Mouse (Mus musculus) CH12.LX (cell line): ENCODE data around the gene Cyp3a13. TPM values are rescaled to one million over a fixed set of nuclear protein-coding genes. Genes with fewer than 3 reads are reported as not detected.

Experiments used
- DNase-seq: peaks from one replicate; pipeline ENCODE4 v3.0.0-alpha.2; 2013; ENCODE audit errors: extremely low read depth
- H3K27ac ChIP-seq: 2 replicates; pipeline ENCODE4 v1.5.1; 2012; ENCODE audit warnings: low read depth, mild to moderate bottlenecking, control low read depth, moderate library complexity; ENCODE audit not compliant: insufficient read depth
- H3K27me3 ChIP-seq: replicated peaks from 2 replicates; pipeline ENCODE3; 2012; ENCODE audit warnings: inconsistent platforms
- H3K36me3 ChIP-seq, 2 experiments: replicated peaks in 1 of 2; 2 replicates each; pipeline versions ENCODE3 to v1.6.1; 2012; ENCODE audit warnings: inconsistent platforms in 1 of 2, low read length in 1 of 2, mild to moderate bottlenecking in 1 of 2, mixed read lengths in 1 of 2, moderate library complexity in 1 of 2; ENCODE audit not compliant: control insufficient read depth in 1 of 2, insufficient read depth in 1 of 2
- H3K4me1 ChIP-seq, 2 experiments: 2 replicates each; pipeline ENCODE4 v1.6.1; 2012; ENCODE audit warnings: inconsistent platforms in 1 of 2, moderate library complexity in 1 of 2; ENCODE audit not compliant: insufficient read depth in 2 of 2, control insufficient read depth in 1 of 2
- H3K4me2 ChIP-seq: 2 replicates; pipeline ENCODE4 v1.6.1; 2012; ENCODE audit warnings: low read depth, mild to moderate bottlenecking, control low read depth; ENCODE audit not compliant: poor library complexity, insufficient read depth, severe bottlenecking
- H3K4me3 ChIP-seq, 3 experiments: fragments of 150-350 bp in 1 of 3; sonication (generic) in 1 of 3; replicated peaks in 1 of 3; 2 replicates each; pipeline versions ENCODE3 to v1.5.1; 2011 to 2012; ENCODE audit warnings: low read depth in 2 of 3, low read length in 2 of 3, mild to moderate bottlenecking in 2 of 3, moderate library complexity in 2 of 3, control low read depth in 1 of 3, improper control_type of control experiment in 1 of 3, inconsistent platforms in 1 of 3, mixed read lengths in 1 of 3; ENCODE audit not compliant: poor library complexity in 1 of 3
- H3K79me2 ChIP-seq: replicated peaks from 2 replicates; pipeline ENCODE4 v1.6.1; 2012; ENCODE audit warnings: mild to moderate bottlenecking, moderate library complexity; ENCODE audit not compliant: control insufficient read depth, poor library complexity, insufficient read depth, severe bottlenecking; ENCODE audit errors: extremely low read depth
- H3K9ac ChIP-seq: 2 replicates; pipeline ENCODE4 v1.6.1; 2012; ENCODE audit warnings: low read depth, mild to moderate bottlenecking, control low read depth, moderate library complexity; ENCODE audit not compliant: insufficient read depth
- H3K9me3 ChIP-seq: replicated peaks from 2 replicates; pipeline ENCODE3; 2012; ENCODE audit warnings: low read length, inconsistent platforms, mixed read lengths
- BHLHE40 ChIP-seq: IDR thresholded peaks from 2 replicates; pipeline ENCODE4 v1.6.1; 2011; ENCODE audit warnings: mild to moderate bottlenecking, low read depth, low read length, improper control_type of control experiment
- CHD1 ChIP-seq: IDR thresholded peaks from 2 replicates; pipeline ENCODE4 v1.6.1; 2012; ENCODE audit warnings: low read depth, low read length, improper control_type of control experiment, inconsistent platforms
- CHD2 ChIP-seq: IDR thresholded peaks from 2 replicates; pipeline ENCODE4 v1.6.1; 2011; ENCODE audit warnings: low read length, improper control_type of control experiment
- CTCF ChIP-seq, 2 experiments: IDR thresholded peaks in 1 of 2; conservative IDR thresholded peaks in 1 of 2; 2 replicates each; pipeline ENCODE4 v1.5.1; 2011 to 2012; ENCODE audit warnings: low read depth in 2 of 2, low read length in 2 of 2, improper control_type of control experiment in 1 of 2, inconsistent platforms in 1 of 2, mild to moderate bottlenecking in 1 of 2, moderate library complexity in 1 of 2
- E2F4 ChIP-seq: IDR thresholded peaks from 2 replicates; pipeline ENCODE4 v1.6.1; 2011; ENCODE audit warnings: low read depth, low read length, improper control_type of control experiment; ENCODE audit not compliant: insufficient replicate concordance
- EP300 ChIP-seq: IDR thresholded peaks from 2 replicates; pipeline ENCODE4 v1.6.1; 2011; ENCODE audit warnings: low read length, improper control_type of control experiment
- ETS1 ChIP-seq: conservative IDR thresholded peaks from 2 replicates; pipeline ENCODE4 v1.6.1; 2012; ENCODE audit warnings: low read depth, mild to moderate bottlenecking, inconsistent platforms, low read length, improper control_type of control experiment, moderate library complexity
- GABPA ChIP-seq: IDR thresholded peaks from 2 replicates; pipeline ENCODE4 v1.6.1; 2012; ENCODE audit warnings: low read depth, low read length, improper control_type of control experiment, inconsistent platforms; ENCODE audit not compliant: insufficient replicate concordance
- HCFC1 ChIP-seq: IDR thresholded peaks from 2 replicates; pipeline ENCODE4 v1.6.1; 2012; ENCODE audit warnings: low read depth, mild to moderate bottlenecking, inconsistent platforms, low read length, improper control_type of control experiment
- JUN ChIP-seq: IDR thresholded peaks from 2 replicates; pipeline ENCODE4 v1.6.1; 2011; ENCODE audit warnings: low read depth, mild to moderate bottlenecking, low read length, improper control_type of control experiment, moderate library complexity; ENCODE audit not compliant: insufficient read depth
- JUND ChIP-seq: conservative IDR thresholded peaks from 2 replicates; pipeline ENCODE4 v1.6.1; 2011; ENCODE audit warnings: low read depth, low read length, improper control_type of control experiment
- MAFK ChIP-seq: IDR thresholded peaks from 2 replicates; pipeline ENCODE4 v1.6.1; 2011; ENCODE audit warnings: low read length, improper control_type of control experiment; ENCODE audit not compliant: insufficient replicate concordance
- MAX ChIP-seq: IDR thresholded peaks from 2 replicates; pipeline ENCODE4 v1.6.1; 2011; ENCODE audit warnings: low read length, improper control_type of control experiment
- MAZ ChIP-seq: IDR thresholded peaks from 2 replicates; pipeline ENCODE4 v1.6.1; 2012; ENCODE audit warnings: low read depth, mild to moderate bottlenecking, inconsistent platforms, low read length, improper control_type of control experiment, moderate library complexity
- MEF2A ChIP-seq: IDR thresholded peaks from 2 replicates; pipeline ENCODE4 v1.6.1; 2014; ENCODE audit warnings: low read depth, mild to moderate bottlenecking, inconsistent platforms, low read length, improper control_type of control experiment, borderline replicate concordance
- MXI1 ChIP-seq: IDR thresholded peaks from 2 replicates; pipeline ENCODE4 v1.6.1; 2011; ENCODE audit warnings: mild to moderate bottlenecking, low read depth, low read length, improper control_type of control experiment
- NELFE ChIP-seq: IDR thresholded peaks from 2 replicates; pipeline ENCODE4 v1.6.1; 2011; ENCODE audit warnings: low read depth, low read length, improper control_type of control experiment
- NRF1 ChIP-seq: IDR thresholded peaks from 2 replicates; pipeline ENCODE4 v1.6.1; 2014; ENCODE audit warnings: low read depth, mild to moderate bottlenecking, inconsistent platforms, low read length, improper control_type of control experiment, moderate library complexity
- POLR2AphosphoS2 ChIP-seq: IDR thresholded peaks from 2 replicates; pipeline ENCODE4 v1.6.1; 2011; ENCODE audit warnings: low read depth, low read length, improper control_type of control experiment
- RCOR1 ChIP-seq: conservative IDR thresholded peaks from 2 replicates; pipeline ENCODE4 v1.6.1; 2012; ENCODE audit warnings: low read depth, mild to moderate bottlenecking, inconsistent platforms, low read length, improper control_type of control experiment
- SIN3A ChIP-seq: IDR thresholded peaks from 2 replicates; pipeline ENCODE4 v1.6.1; 2012; ENCODE audit warnings: low read length, improper control_type of control experiment, inconsistent platforms
- SMC3 ChIP-seq: IDR thresholded peaks from 2 replicates; pipeline ENCODE4 v1.6.1; 2011; ENCODE audit warnings: low read depth, low read length, improper control_type of control experiment
- TCF12 ChIP-seq: IDR thresholded peaks from 2 replicates; pipeline ENCODE4 v1.6.1; 2014; ENCODE audit warnings: low read depth, mild to moderate bottlenecking, inconsistent platforms, low read length, improper control_type of control experiment
- UBTF ChIP-seq: IDR thresholded peaks from 2 replicates; pipeline ENCODE4 v1.6.1; 2012; ENCODE audit warnings: low read depth, mild to moderate bottlenecking, inconsistent platforms, low read length, improper control_type of control experiment, moderate library complexity
- USF1 ChIP-seq: IDR thresholded peaks from 2 replicates; pipeline ENCODE4 v1.6.1; 2014; ENCODE audit warnings: low read depth, mild to moderate bottlenecking, inconsistent platforms, low read length, improper control_type of control experiment
- USF2 ChIP-seq: conservative IDR thresholded peaks from 2 replicates; pipeline ENCODE4 v1.6.1; 2011; ENCODE audit warnings: low read depth, low read length, improper control_type of control experiment
- ZC3H11A ChIP-seq: IDR thresholded peaks from 2 replicates; pipeline ENCODE4 v1.6.1; 2012; ENCODE audit warnings: low read depth, mild to moderate bottlenecking, inconsistent platforms, low read length, improper control_type of control experiment
- dilution Hi-C: fragments of 300-500 bp; cut with MboI; formaldehyde crosslinking; loops from 2 replicates; pipeline ENCODE4 v1.14.3; 2020; ENCODE audit warnings: low sequenced_read_pairs; ENCODE audit not compliant: extremely low pct_unique_long_range_greater_than_20kb, extremely low pct_ligation_motif_present
- in situ Hi-C: fragments of 300-500 bp; cut with MboI; formaldehyde crosslinking; loops from 3 replicates; pipeline ENCODE4 v1.14.3; 2019; ENCODE audit warnings: low sequenced_read_pairs, low pct_ligation_motif_present, low pct_unique_long_range_greater_than_20kb, mixed read lengths
- polyA plus RNA-seq: library from polyadenylated mRNA; unstranded; fragments of >175 nt; gene quantifications from 2 replicates; pipeline ENCODE4 v1.2.1, GENCODE M21; 2012; ENCODE audit warnings: low read depth; ENCODE audit not compliant: insufficient read length
- total RNA-seq, 2 experiments: library from RNA; depleted of rRNA; stranded (reverse); fragments of 300-350 nt in 1 of 2; fragments of >200 nt in 1 of 2; gene quantifications; 2 replicates each; pipeline ENCODE4 v1.2.3; 2012 to 2014

The Cyp3a13 gene
- total and polyA plus RNA-seq, 3 experiments = 0.16 TPM; not detected in 2

- TF ChIP-seq USF1 = no peak
- TF ChIP-seq E2F4 = no peak
- TF ChIP-seq BHLHE40 = no peak
- no peak for TF ChIP-seq ZC3H11A
- TF ChIP-seq RCOR1 = no peak
- TF ChIP-seq UBTF = no peak
- TF ChIP-seq CTCF (conservative IDR thresholded peaks at IDR 0.05 in 1 of 2, IDR thresholded peaks at IDR 0.05 in 1 of 2; ENCODE audit: low read depth in 2 of 2, low read length in 2 of 2) = no peak
- TF ChIP-seq EP300 = no peak
- TF ChIP-seq JUN = no peak
- TF ChIP-seq MAFK = no peak
- no peak for TF ChIP-seq ETS1
- no peak for TF ChIP-seq TCF12
- no peak for TF ChIP-seq CHD2
- TF ChIP-seq, all 38 proteins: peak for 0
- DNase-seq = no peak
- H3K27me3 ChIP-seq = peaks cover 15% of the 10 kb centered on the region
Measured at GRCm38 (mm10) chr5:137883345-137883744, 38.1 kb downstream of the Cyp3a13 start.

DNA sequence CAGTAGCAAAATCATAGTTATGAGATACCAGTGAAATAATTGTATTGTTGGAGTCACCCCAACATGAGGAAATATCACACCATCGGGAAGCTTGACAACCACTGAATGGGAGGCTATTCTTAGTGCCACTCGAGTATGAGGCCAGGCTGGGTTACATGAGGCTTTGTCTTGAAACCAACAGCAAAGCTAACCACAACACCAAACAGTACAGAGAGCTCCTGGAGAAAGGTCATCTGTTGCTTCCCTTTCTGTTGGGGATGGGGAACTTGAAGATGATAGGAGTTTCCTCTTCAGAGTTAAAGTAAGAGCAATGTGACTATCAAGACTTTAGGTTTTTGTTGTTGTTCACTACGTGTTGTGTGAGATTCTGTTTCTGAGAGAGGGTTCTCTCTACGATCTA is 38.5 kb downstream of the Cyp3a13 start:
- no peak for DNase-seq
- TF ChIP-seq MAZ = no peak
- TF ChIP-seq JUN = no peak
- TF ChIP-seq POLR2AphosphoS2 = no peak
- TF ChIP-seq NELFE = no peak
- no peak for TF ChIP-seq JUND
- TF ChIP-seq NRF1 = no peak
- TF ChIP-seq USF1 = no peak
- TF ChIP-seq MAX = no peak
- TF ChIP-seq ZC3H11A = no peak
- TF ChIP-seq CHD1 = no peak
- TF ChIP-seq MXI1 = no peak
- no peak for TF ChIP-seq GABPA
- TF ChIP-seq USF2 = no peak
- TF ChIP-seq CHD2 = no peak
- TF ChIP-seq MEF2A = no peak
- no peak for TF ChIP-seq SIN3A
- TF ChIP-seq SMC3 = no peak
- TF ChIP-seq HCFC1 = no peak
- no peak for TF ChIP-seq CTCF (conservative IDR thresholded peaks at IDR 0.05 in 1 of 2, IDR thresholded peaks at IDR 0.05 in 1 of 2; ENCODE audit: low read depth in 2 of 2, low read length in 2 of 2)
- TF ChIP-seq RCOR1 = no peak
- H3K79me2 ChIP-seq = no peaks in the 10 kb centered on the region
- peaks cover 10% of the 10 kb centered on the region for H3K27me3 ChIP-seq
- H3K4me1 ChIP-seq = peaks cover 0 to 7% of the 10 kb centered on the region in 2 experiments; a peak in 1 of 4 replicates
- dilution Hi-C loops (no loop called here), in situ Hi-C loops (no loop called here)
- no peak overlapping the region for H3K4me2 ChIP-seq
- no peak overlapping the region for H3K9ac ChIP-seq
- no peak overlapping the region for H3K27ac ChIP-seq
- no peak overlapping the region for H3K4me3 ChIP-seq
- no peaks in the 10 kb centered on the region for H3K9me3 ChIP-seq
- no peaks in the 10 kb centered on the region for H3K36me3 ChIP-seq

More at GRCm38 (mm10) chr5:137883345-137883744, 38.1 kb downstream of the Cyp3a13 start:
- Histone ChIP-seq H3K9ac (no peak overlapping the region), H3K36me3 (no peaks in the 10 kb centered on the region), H3K4me2 (no peak overlapping the region), H3K79me2 (no peaks in the 10 kb centered on the region), H3K27ac (no peak overlapping the region), H3K4me3 (no peak overlapping the region), H3K4me1 (peaks cover 0 to 7% of the 10 kb centered on the region in 2 experiments; a peak in 1 of 4 replicates), H3K9me3 (no peaks in the 10 kb centered on the region)
- in situ Hi-C loops (no loop called here), dilution Hi-C loops (no loop called here)
